ENCODE assay signal across 8 mouse cellular contexts in genomic region chr12:67220641-67221231, GRCm38 (mm10). TPM values are rescaled to one million over a fixed set of nuclear protein-coding genes. Genes with fewer than 3 reads are reported as not detected.
DNase-seq lines count a peak whose midpoint lies in the region; ATAC-seq and TF ChIP-seq lines count a peak whose summit lies in the region.

No protein-coding gene starts in this region.

- H3K4me3 ChIP-seq in testis, adult 2 months (ENCODE audit: control insufficient read depth, low read depth, low read length), result peak overlapping the region; percentile 67
- H3K4me3 ChIP-seq in embryonic facial prominence, embryonic 14.5 days (ENCODE audit: low read depth, low read length), result peak overlapping the region; percentile 67
- H3K4me3 ChIP-seq in left cerebral cortex, adult 2 months, result peak overlapping the region; percentile 96
- H3K4me3 ChIP-seq in midbrain, postnatal 0 days (ENCODE audit: low read depth, low read length), result peak overlapping the region; percentile 69

- ATAC-seq in embryonic facial prominence, embryonic 14.5 days (ENCODE audit: low read depth), result peak; percentile 39
- peak; percentile 33 for ATAC-seq in midbrain, postnatal 0 days (ENCODE audit: low FRiP score)

- no peak for DNase-seq in testis, postnatal 14 days (ENCODE audit: low spot score)
- peak; percentile 62 for DNase-seq in embryonic facial prominence, embryonic 14.5 days (ENCODE audit: low spot score)
- peak; percentile 8 for DNase-seq in heart, postnatal 4 days
- peak; percentile 53 to 68 for DNase-seq in left cerebral cortex, adult 2 months (ENCODE audit: extremely low spot score in 1 of 2, low spot score in 2 of 2)
- DNase-seq in midbrain, postnatal 0 days (ENCODE audit: low spot score), result peak; percentile 81
- no peak for DNase-seq in thymus, postnatal 10 days (ENCODE audit: low spot score in 2 of 2)
- no peak for DNase-seq in lung, postnatal 36 days

- no peaks in the 10 kb centered on the region for H3K9me3 ChIP-seq in embryonic facial prominence, embryonic 14.5 days (ENCODE audit: control insufficient read depth, low read length)
- no peaks in the 10 kb centered on the region for H3K9me3 ChIP-seq in midbrain, postnatal 0 days (ENCODE audit: low read length)

- 0% methylated on average over 35 of the region's 43 CpGs for WGBS in embryonic facial prominence, embryonic 14.5 days
- under 1% methylated on average over 43 of the region's 43 CpGs for WGBS in midbrain, postnatal 0 days

- H3K4me1 ChIP-seq in testis, adult 2 months (ENCODE audit: control insufficient read depth, insufficient read depth, low read length), result peaks cover 3% of the 10 kb centered on the region
- H3K4me1 ChIP-seq in embryonic facial prominence, embryonic 14.5 days (ENCODE audit: control insufficient read depth, insufficient read depth, low read length), result 0 out of 2 replicates have a peak, but pooled peaks cover 4% of the 10 kb centered on the region
- H3K4me1 ChIP-seq in midbrain, postnatal 0 days (ENCODE audit: insufficient read depth, low read length), result no peaks in the 10 kb centered on the region

- TF ChIP-seq POLR2A in testis, adult 2 months (IDR thresholded peaks at IDR 0.05; ENCODE audit: control insufficient read depth, low read depth, low read length), result no peak

- intact Hi-C loops in left cerebral cortex, adult 2 months (cut with DNase I), result loop anchor here (5.0 to 10.0 kb wide), 4 partner anchors 128 to 1816 kb away; no protein-coding TSS in a partner anchor

- H3K9ac ChIP-seq in embryonic facial prominence, embryonic 14.5 days (ENCODE audit: low read depth, low read length), result peak overlapping the region; percentile 67
- peak overlapping the region; percentile 98 for H3K9ac ChIP-seq in midbrain, postnatal 0 days (replicated peaks; ENCODE audit: low read length, poor library complexity, severe bottlenecking)

- H3K36me3 ChIP-seq in testis, adult 2 months (ENCODE audit: control insufficient read depth, insufficient read depth, low read length), result no peaks in the 10 kb centered on the region
- H3K36me3 ChIP-seq in embryonic facial prominence, embryonic 14.5 days (ENCODE audit: control insufficient read depth, insufficient read depth, low read length), result no peaks in the 10 kb centered on the region
- no peaks in the 10 kb centered on the region for H3K36me3 ChIP-seq in midbrain, postnatal 0 days (ENCODE audit: insufficient read depth, low read length)

- TF ChIP-seq CTCF in testis, adult 2 months (IDR thresholded peaks at IDR 0.05; ENCODE audit: control insufficient read depth, insufficient read depth, insufficient replicate concordance, low read depth, low read length), result no peak
- no peak; the same call in 1 of the 2 replicates for TF ChIP-seq CTCF in left cerebral cortex, adult 2 months (IDR thresholded peaks at IDR 0.05)
- TF ChIP-seq CTCF in midbrain, postnatal 0 days (IDR thresholded peaks at IDR 0.05), result 0 out of 2 replicates have a peak, but pooled peaks have one; percentile 14

- no peak overlapping the region for H3K27ac ChIP-seq in testis, adult 2 months (ENCODE audit: control insufficient read depth, insufficient read depth, low read depth, low read length)
- no peak overlapping the region for H3K27ac ChIP-seq in embryonic facial prominence, embryonic 14.5 days (replicated peaks; ENCODE audit: low read depth, low read length)
- peak overlapping the region; percentile 81 for H3K27ac ChIP-seq in left cerebral cortex, adult 2 months
- peak overlapping the region; percentile 98 for H3K27ac ChIP-seq in midbrain, postnatal 0 days (ENCODE audit: low read depth, low read length)

- H3K4me2 ChIP-seq in embryonic facial prominence, embryonic 14.5 days (ENCODE audit: low read depth, low read length), result peak overlapping the region; percentile 98
- peak overlapping the region; percentile 67 for H3K4me2 ChIP-seq in midbrain, postnatal 0 days (ENCODE audit: low read depth, low read length, poor library complexity, severe bottlenecking)

- H3K27me3 ChIP-seq in testis, adult 2 months (ENCODE audit: control insufficient read depth, insufficient read depth, low read length), result no peaks in the 10 kb centered on the region
- peaks cover 31% of the 10 kb centered on the region for H3K27me3 ChIP-seq in embryonic facial prominence, embryonic 14.5 days (replicated peaks; ENCODE audit: control insufficient read depth, insufficient read depth, low read length)
- H3K27me3 ChIP-seq in midbrain, postnatal 0 days (ENCODE audit: insufficient read depth, low read length), result no peaks in the 10 kb centered on the region

RNA-seq across cellular contexts. Expression of gene Mdga2, which starts 1.6 kb away (rescaled TPM):
- polyA plus RNA-seq in testis, adult 2 months (2012; rRNA removed), result 3.0 and 6.8 TPM in 2 replicates
- 3.0 and 3.6 TPM in 2 replicates for polyA plus RNA-seq in embryonic facial prominence, embryonic 14.5 days (2014; fragmentation: Nextera tagmentation; extraction: Ambion mirVana)
- under 1 TPM; 0.74 to 0.83 TPM for total RNA-seq in heart, postnatal 4 days (2021)
- total RNA-seq in left cerebral cortex, adult 2 months (2021), result 10 to 100 TPM; 56.1 to 58.6 TPM
- 46.7 and 51.2 TPM in 2 replicates for total RNA-seq in midbrain, postnatal 0 days (2014; rRNA removed)
- polyA plus RNA-seq in midbrain, postnatal 0 days (2015; fragmentation: Nextera tagmentation; extraction: Ambion mirVana), result 43.4 and 52.9 TPM in 2 replicates

Comparison
In these comparisons a context has a peak if more than half of its experiments do, and no peak if none do; other contexts are left out.
1. H3K27ac ChIP-seq: peak in left cerebral cortex, adult 2 months (single experiment) and midbrain, postnatal 0 days (single experiment); none in testis, adult 2 months (single experiment) and embryonic facial prominence, embryonic 14.5 days (single experiment).
2. DNase-seq: peak in embryonic facial prominence, embryonic 14.5 days (single experiment), heart, postnatal 4 days (single experiment), left cerebral cortex, adult 2 months (2 of 2) and midbrain, postnatal 0 days (single experiment); none in testis, postnatal 14 days (single experiment), thymus, postnatal 10 days (0 of 2) and lung, postnatal 36 days (single experiment).
3. RNA of gene Mdga2, which starts 1.6 kb away (total RNA-seq): 56.1 to 58.6 TPM in left cerebral cortex, adult 2 months and 46.7 to 51.2 TPM in midbrain, postnatal 0 days; 0.74 to 0.83 TPM in heart, postnatal 4 days; every median in the first group is over 10 times any median in the second.
4. Peak in every context shown above with its lines, with median percentiles within 50 percentile points of each other: H3K4me3 ChIP-seq.